Mouse (Mus musculus) right cerebral cortex, postnatal 25 days (tissue): Measurements from ENCODE around the gene Fgd5.
"Not testable (repeated sequence)": the region's sequence is repeated elsewhere in the genome, so short reads cannot be mapped to it uniquely, and the experiment has no call there.

ENCODE experiments used
- DNase-seq: peaks from one replicate; pipeline ENCODE4 v3.0.0; 2022

The Fgd5 gene

DNA sequence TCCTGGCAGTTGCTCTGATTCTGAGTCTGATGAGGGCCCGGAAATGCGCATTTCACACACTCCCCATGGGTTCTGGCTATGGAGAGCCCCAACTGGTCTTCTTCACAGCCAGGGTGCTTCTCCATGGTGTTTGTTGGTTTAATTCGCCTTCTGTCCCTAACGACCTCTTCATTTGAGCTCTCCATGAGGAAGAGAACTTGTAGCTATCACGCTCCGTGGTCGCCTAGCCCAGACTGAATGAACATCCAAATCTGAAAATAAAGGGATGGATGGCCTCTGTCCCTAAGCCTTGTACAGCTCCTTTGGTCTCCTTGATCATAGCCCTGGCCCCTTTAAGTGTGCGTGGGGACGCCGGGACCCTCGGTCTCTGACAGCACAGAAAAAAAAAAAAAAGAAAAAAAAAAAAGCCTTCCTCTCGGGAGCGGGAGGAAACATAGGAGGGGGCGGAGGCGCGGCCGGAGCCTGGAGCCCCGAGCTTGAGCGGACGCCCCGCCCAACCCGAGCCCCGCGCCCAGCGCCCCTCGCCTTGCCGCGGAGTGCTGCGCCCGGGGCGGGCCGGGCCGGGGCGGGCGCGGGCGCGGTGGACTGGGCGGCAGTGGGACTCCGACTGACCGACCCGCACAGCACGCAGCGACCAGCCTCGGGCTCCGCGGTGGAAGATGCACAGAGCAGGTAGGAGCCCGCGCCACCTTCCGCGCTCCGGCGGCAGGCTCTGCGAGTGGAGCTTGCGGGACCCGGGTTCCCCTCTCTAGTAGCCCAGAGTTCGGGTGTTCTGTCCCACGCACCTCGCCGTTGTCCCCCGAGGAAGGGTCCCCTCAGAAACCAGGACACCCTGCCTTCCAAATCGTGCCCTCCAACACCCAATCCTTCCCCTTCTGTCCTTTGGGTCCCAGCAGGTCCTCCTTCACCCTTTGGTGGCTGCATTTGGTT lies at the start of gene Fgd5:
Gene Fgd5 (plus strand): TSS at position 508 of the 930 bp plus-strand sequence.
- no peak for DNase-seq

- no peak for DNase-seq
Measured at GRCm38 (mm10) chr6:91931231-91931630, 47.4 kb upstream of the Fgd5 start.

DNA sequence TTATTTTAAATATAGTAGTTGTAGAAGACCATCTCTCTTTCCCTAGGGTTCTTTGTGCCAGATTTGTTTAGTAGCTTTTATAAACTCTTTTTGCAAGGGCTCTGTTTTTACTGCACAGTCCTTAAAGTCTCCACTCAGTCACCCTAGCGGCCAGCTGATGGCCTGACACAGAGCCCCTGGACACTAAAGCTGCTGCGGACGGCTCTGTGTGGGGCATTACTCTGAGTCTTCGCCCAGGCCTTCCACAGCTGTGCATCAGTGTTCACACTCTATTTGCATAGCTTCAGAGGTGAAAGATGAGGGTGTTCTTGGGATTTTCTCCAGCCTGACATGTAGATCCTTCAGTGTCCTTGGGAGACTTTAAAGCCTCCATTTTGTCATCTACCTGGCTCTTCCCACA lies 40.2 kb upstream of the Fgd5 start:
- no peak for DNase-seq

GRCm38 (mm10) chr6:91948426-91948825 lies 30.3 kb upstream of the Fgd5 start:
- no peak for DNase-seq

GRCm38 (mm10) chr6:91958015-91958414 lies 20.7 kb upstream of the Fgd5 start:
- DNase-seq: not testable (repeated sequence)

- no peak for DNase-seq
Measured at GRCm38 (mm10) chr6:91960028-91960811, 18.5 kb upstream of the Fgd5 start.

- no peak for DNase-seq
Measured at GRCm38 (mm10) chr6:91963429-91963828, 15.2 kb upstream of the Fgd5 start.

- DNase-seq: no peak
Measured at GRCm38 (mm10) chr6:91965060-91965459, 13.6 kb upstream of the Fgd5 start.

DNA sequence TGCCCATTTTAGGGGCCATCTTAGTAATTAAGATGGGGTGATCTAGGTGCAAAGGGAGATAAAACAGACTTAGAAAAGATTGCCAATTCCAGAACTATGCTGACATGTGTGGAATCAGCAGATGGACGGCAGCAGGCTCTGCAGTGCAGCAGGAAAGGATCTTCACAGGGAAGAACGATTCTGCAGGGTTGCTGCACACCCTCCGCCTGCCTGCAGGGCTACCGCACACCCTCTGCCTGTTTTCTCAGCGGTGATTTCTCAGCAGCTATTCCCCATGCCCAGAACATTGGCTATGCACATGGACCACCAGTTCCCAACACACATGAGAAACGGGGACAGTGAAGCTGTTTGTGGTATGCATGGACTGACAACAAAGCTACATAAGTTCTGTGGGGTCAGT lies 12.7 kb upstream of the Fgd5 start:
- no peak for DNase-seq

GRCm38 (mm10) chr6:91972201-91972646 lies 6.5 kb upstream of the Fgd5 start:
- no peak for DNase-seq

GRCm38 (mm10) chr6:91973972-91974371 lies 4.7 kb upstream of the Fgd5 start:
- DNase-seq: no peak

DNA sequence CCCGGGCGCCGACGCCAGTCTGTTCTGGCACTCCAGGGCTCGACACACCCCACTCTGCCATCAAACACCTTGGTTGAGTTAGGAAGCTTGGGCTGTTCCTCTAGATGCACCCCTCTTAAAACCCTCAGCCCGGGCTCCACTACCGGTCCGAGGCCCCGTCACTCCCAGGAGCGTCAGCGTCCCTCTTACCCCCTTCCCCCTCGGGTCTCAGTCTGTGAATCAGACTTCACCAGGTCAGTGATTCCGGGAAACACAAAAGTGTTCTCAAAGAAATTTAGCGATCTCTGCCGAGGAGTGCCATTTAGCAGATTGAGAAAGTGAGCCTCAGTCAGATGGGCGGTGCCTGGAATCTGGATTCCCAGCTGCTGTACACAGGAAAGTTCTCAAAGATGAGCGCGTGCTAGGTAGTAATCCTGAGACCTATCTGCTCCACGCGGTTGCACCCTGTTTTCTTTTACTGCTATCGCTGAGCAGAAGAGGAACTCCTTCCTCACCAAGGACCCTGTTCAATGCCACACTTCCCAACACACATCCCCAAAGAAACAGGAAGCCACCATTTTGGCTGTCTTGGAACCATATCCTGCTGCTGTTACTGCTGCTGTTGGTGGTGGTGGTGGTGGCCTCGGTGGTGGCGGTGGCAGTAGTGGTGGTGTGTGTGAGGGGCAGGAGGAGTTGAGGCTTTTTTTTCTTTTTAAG lies 771 bp downstream of the Fgd5 start:
- no peak for DNase-seq

DNA sequence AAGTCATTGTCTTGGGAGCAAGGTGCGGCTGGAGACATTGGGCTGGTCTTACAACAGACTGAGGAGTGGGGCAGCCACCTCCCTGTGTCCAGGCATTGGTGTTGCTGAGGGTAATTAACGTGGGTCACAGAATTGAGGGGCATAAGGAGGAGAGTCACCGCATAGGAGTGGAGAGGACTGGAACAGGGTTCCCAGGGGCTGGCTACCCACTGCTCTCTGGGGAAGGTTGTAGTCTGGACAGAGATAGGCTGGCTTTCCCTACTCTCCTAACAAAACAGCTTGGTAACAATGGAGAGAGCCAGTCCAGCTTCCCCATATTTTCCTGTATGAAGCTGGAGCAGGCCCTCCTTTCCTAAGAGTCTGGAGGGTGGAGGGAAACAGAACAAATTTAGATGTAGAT lies 1.3 kb downstream of the Fgd5 start:
- no peak for DNase-seq

- no peak for DNase-seq
Measured at GRCm38 (mm10) chr6:91990101-91990500, 11.4 kb downstream of the Fgd5 start.

GRCm38 (mm10) chr6:91992823-91993222 lies 14.1 kb downstream of the Fgd5 start:
- DNase-seq: no peak

- no peak for DNase-seq
Measured at GRCm38 (mm10) chr6:91993795-91994505, 15.3 kb downstream of the Fgd5 start.

- DNase-seq: no peak
Measured at GRCm38 (mm10) chr6:91996072-91996471, 17.4 kb downstream of the Fgd5 start.

DNA sequence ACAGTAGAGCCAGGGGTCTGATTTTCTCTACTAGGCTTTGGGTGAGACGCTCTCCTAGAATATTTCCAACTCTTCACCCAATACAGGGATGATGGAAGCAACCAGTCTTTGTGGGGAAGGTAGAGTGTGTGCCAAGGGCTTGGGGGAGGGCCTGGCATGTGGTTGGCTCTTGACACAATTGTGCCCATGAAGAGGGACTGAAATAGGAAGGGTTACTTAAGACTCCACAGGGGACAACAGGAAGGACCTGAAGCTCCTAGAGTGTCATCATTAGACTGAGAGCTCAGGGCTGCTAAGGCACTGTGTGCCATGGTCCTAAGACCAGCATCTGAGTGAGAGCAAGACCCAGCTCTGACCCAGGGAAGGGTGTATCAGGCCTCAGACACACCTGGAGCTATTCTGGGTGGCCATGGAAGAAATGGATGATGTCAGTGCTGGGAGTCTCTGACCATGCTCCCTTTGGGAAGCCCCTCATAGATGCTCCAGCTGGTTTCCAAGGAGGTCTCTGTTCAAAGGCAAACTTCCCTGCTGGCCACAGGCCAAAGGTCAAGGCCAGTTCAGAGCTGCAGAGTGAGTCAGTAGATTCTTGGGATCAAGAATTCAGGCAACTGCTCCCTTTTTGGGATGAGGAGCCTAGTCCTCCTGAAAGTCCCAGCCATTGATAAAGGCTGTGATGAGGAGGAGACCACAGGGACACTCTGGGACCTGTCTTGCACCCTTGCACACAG lies 24.0 kb downstream of the Fgd5 start:
- DNase-seq: no peak

DNA sequence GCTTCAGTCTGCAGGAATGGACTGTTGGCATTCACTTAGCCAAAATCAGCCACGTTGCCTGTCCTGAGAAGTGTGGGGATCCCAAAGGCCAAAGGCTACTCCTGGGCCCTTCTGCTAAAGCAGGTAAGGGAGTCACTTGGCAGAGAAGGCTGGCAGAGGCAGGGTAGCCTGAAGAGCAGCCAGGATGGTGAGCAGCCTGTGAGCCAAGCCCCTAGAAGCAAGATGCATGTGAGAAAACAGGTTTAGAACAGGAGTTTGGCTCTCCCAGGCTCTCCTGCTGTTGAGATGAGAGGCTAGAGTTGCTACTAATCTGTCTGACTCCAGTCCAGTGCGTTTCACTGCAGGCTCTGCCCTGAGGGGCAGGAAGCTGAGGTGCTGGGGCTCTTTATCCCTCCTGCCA lies 25.0 kb downstream of the Fgd5 start:
- DNase-seq: no peak

DNA sequence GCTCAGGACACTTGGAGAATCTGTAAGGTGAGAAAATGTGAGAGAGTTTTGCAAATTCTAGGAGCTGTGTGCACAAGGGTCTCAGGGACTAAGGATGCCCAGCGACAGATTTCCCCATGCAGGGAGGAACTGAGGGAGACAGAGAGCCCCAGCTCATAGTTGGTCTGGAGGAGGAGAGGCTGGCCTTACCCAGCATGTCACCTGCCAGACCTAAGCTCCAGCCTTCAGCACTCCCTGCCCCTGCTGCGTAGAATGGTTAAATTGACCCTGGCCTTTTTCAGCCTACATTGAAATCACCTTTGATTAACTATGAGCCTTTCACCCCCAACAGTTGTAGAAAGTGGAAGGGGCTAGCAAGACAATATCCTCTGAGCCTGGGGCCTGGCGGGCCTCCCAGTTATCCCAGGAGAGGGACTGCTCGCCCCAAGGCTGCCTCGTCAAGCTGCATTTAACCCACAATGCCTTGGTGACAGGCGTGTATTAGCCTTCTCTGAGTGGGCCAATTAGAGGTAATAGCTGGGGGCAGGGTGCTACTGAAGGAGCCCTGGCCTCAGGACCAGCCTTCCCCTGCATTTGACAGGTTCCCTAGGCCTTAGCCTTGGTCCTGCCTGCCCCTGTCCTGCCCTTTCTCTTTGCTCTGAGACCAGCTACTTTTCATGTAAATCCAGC lies 25.6 kb downstream of the Fgd5 start:
- DNase-seq: no peak

- no peak for DNase-seq
Measured at GRCm38 (mm10) chr6:92004806-92005205, 26.1 kb downstream of the Fgd5 start.
